Mouse (Mus musculus): Measurements from ENCODE around the gene Btbd35f16.
"Not testable (repeated sequence)": the region's sequence is repeated elsewhere in the genome, so short reads cannot be mapped to it uniquely, and the experiment has no call there.

The Btbd35f16 gene

GRCm38 (mm10) chrX:3956902-3957301 lies at the start of gene Btbd35f16:
Gene Btbd35f16, minus strand, starts transcription at chrX:3957002.
- DNase-seq: not testable (repeated sequence)

All from kidney, postnatal 36 days (tissue).